Comparison of ENCODE assay signal across 21 mouse cellular contexts in the genomic region with DNA sequence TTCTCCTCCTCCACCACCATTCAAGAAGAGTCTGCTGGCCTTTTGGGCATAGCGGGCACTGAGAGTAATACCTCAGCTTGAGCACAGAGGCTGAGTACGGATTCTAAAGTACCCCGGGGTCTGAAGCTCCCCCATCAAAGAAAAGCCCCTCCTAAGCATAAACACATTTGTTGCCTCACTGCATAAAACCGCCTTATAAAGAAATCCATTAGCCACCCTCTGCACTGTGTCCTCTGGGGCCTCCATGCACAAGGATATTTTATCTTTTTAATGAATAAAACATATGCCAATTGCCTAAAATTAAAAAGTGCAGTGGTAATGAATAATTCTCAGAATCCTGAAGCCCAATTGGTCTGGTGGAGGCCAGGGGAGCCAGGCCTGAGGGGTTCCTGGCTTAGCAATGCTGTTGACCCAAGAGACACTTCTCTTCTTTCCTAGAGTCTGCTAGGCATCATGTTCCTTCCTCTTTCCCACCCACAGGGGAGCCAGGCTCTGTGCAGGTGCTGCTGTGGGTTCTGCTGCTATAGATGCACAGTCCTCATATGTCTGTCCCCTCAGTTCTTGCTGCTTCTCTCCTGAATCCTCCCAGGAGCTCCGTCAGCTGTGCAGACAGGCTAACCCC.
DNase-seq lines count a peak whose midpoint lies in the region; ATAC-seq and TF ChIP-seq lines count a peak whose summit lies in the region.
"Had no signal": no experiment of that assay in that cellular context is flagged by ENCODE, and none has a peak within 500 bp of the region (broad histone marks: within the 10 kb centered on the region; RNA-seq: fewer than 3 reads in every experiment).

No protein-coding gene starts in this region.

- no peaks in the 10 kb centered on the region for H3K36me3 ChIP-seq in heart, embryonic 11.5 days (ENCODE audit: control insufficient read depth, insufficient read depth, low read length)
- no peaks in the 10 kb centered on the region for H3K36me3 ChIP-seq in midbrain, embryonic 13.5 days
- no peaks in the 10 kb centered on the region for H3K36me3 ChIP-seq in midbrain, embryonic 10.5 days
- H3K36me3 ChIP-seq: embryonic facial prominence, embryonic 15.5 days; forebrain, embryonic 12.5 days; heart, embryonic 12.5 days; hindbrain, embryonic 10.5 days; intestine, embryonic 15.5 days had no signal

- WGBS in heart, embryonic 11.5 days (ENCODE audit: insufficient replicate concordance): 81% methylated on average over 5 of the region's 5 CpGs
- WGBS in midbrain, embryonic 13.5 days: 52% methylated on average over 5 of the region's 5 CpGs
- WGBS in midbrain, embryonic 10.5 days: 71% methylated on average over 5 of the region's 5 CpGs
- WGBS in olfactory bulb, adult 2 months: 69% methylated on average over 5 of the region's 5 CpGs

- H3K27ac ChIP-seq in heart, embryonic 11.5 days (ENCODE audit: low read depth, low read length): no peak overlapping the region
- no peak overlapping the region; the same call in 1 of the 2 replicates for H3K27ac ChIP-seq in midbrain, embryonic 13.5 days
- no peak overlapping the region for H3K27ac ChIP-seq in midbrain, embryonic 10.5 days (replicated peaks)
- 0 out of 2 replicates have a peak overlapping the region, but pooled peaks have one; percentile 4 for H3K27ac ChIP-seq in olfactory bulb, adult 2 months (ENCODE audit: insufficient read depth, low read depth, low read length)
- H3K27ac ChIP-seq: embryonic facial prominence, embryonic 15.5 days; forebrain, embryonic 12.5 days; heart, adult 2 months; hindbrain, embryonic 10.5 days; intestine, embryonic 15.5 days had no signal

- no peak for ATAC-seq in heart, embryonic 11.5 days (replicated peaks; ENCODE audit: insufficient number of reproducible peaks, low FRiP score, low TSS enrichment)
- ATAC-seq in midbrain, embryonic 13.5 days: peak; percentile 62
- ATAC-seq: intestine, embryonic 15.5 days had no signal

- no peak overlapping the region for H3K4me3 ChIP-seq in heart, embryonic 11.5 days (ENCODE audit: low read depth, low read length)
- no peak overlapping the region for H3K4me3 ChIP-seq in midbrain, embryonic 13.5 days (replicated peaks)
- no peak overlapping the region for H3K4me3 ChIP-seq in midbrain, embryonic 10.5 days
- H3K4me3 ChIP-seq in olfactory bulb, adult 2 months (ENCODE audit: insufficient read depth, low read depth, low read length): no peak overlapping the region
- H3K4me3 ChIP-seq: embryonic facial prominence, embryonic 15.5 days; erythroblast, embryonic 14.5 days; forebrain, embryonic 12.5 days; heart, adult 2 months; heart, embryonic 12.5 days; hindbrain, embryonic 10.5 days; intestine, embryonic 15.5 days had no signal

- no peak for TF ChIP-seq CTCF in brain, embryonic 14.5 days (IDR thresholded peaks at IDR 0.05; ENCODE audit: borderline replicate concordance, extremely low read depth, insufficient read depth, insufficient read length)
- TF ChIP-seq CTCF in olfactory bulb, adult 2 months (IDR thresholded peaks at IDR 0.05; ENCODE audit: insufficient read depth, low read depth, low read length): no peak

- TF ChIP-seq POLR2A in brain, embryonic 14.5 days (IDR thresholded peaks at IDR 0.05; ENCODE audit: borderline replicate concordance, extremely low read depth, insufficient read depth, insufficient read length, poor library complexity, severe bottlenecking): no peak
- TF ChIP-seq POLR2A in olfactory bulb, adult 2 months (IDR thresholded peaks at IDR 0.05; ENCODE audit: insufficient read depth, low read depth, low read length): no peak

- no peak overlapping the region for H3K9ac ChIP-seq in heart, embryonic 11.5 days (ENCODE audit: low read depth, low read length)
- no peak overlapping the region for H3K9ac ChIP-seq in midbrain, embryonic 13.5 days (replicated peaks)
- H3K9ac ChIP-seq: embryonic facial prominence, embryonic 15.5 days; forebrain, embryonic 12.5 days; heart, embryonic 12.5 days; intestine, embryonic 15.5 days had no signal

- no peak overlapping the region for H3K4me2 ChIP-seq in heart, embryonic 11.5 days
- no peak overlapping the region for H3K4me2 ChIP-seq in midbrain, embryonic 13.5 days (replicated peaks)
- H3K4me2 ChIP-seq: embryonic facial prominence, embryonic 15.5 days; forebrain, embryonic 12.5 days; heart, embryonic 12.5 days; intestine, embryonic 15.5 days had no signal

- no peaks in the 10 kb centered on the region for H3K9me3 ChIP-seq in heart, embryonic 11.5 days (replicated peaks; ENCODE audit: control insufficient read depth, low read length)
- no peaks in the 10 kb centered on the region for H3K9me3 ChIP-seq in midbrain, embryonic 13.5 days
- H3K9me3 ChIP-seq in midbrain, embryonic 10.5 days (replicated peaks): no peaks in the 10 kb centered on the region
- H3K9me3 ChIP-seq: embryonic facial prominence, embryonic 15.5 days; forebrain, embryonic 12.5 days; hindbrain, embryonic 10.5 days; intestine, embryonic 15.5 days had no signal

- H3K4me1 ChIP-seq in heart, embryonic 11.5 days (ENCODE audit: control insufficient read depth, insufficient read depth, low read length): no peaks in the 10 kb centered on the region
- peaks cover 8% of the 10 kb centered on the region; the same call in 1 of the 2 replicates for H3K4me1 ChIP-seq in midbrain, embryonic 13.5 days (replicated peaks)
- peaks cover 12% of the 10 kb centered on the region for H3K4me1 ChIP-seq in midbrain, embryonic 10.5 days
- H3K4me1 ChIP-seq in olfactory bulb, adult 2 months (ENCODE audit: control insufficient read depth, insufficient read depth, low read length): peaks cover 12% of the 10 kb centered on the region
- H3K4me1 ChIP-seq: embryonic facial prominence, embryonic 15.5 days; heart, embryonic 12.5 days; hindbrain, embryonic 10.5 days; intestine, embryonic 15.5 days had no signal

- peak; percentile 69 for DNase-seq in heart, adult 11 months
- DNase-seq in midbrain, embryonic 10.5 days (ENCODE audit: low spot score): no peak
- DNase-seq in brain, embryonic 14.5 days (ENCODE audit: low read depth): peak; percentile 28
- no peak for DNase-seq in layer of hippocampus, postnatal 36 days
- DNase-seq: adrenal gland, adult 2 months; adrenal gland, postnatal 25 days; cerebellum, adult 11 months; cerebellum, adult 8-10 months; cerebellum, postnatal 14 days; embryo, embryonic 11 days; gastrocnemius, postnatal 10 days; heart, adult 2 months had no signal

- no peaks in the 10 kb centered on the region for H3K27me3 ChIP-seq in heart, embryonic 11.5 days (ENCODE audit: control insufficient read depth, insufficient read depth, low read length)
- H3K27me3 ChIP-seq in midbrain, embryonic 13.5 days: no peaks in the 10 kb centered on the region
- H3K27me3 ChIP-seq in midbrain, embryonic 10.5 days (ENCODE audit: low read depth, poor library complexity, severe bottlenecking): no peaks in the 10 kb centered on the region
- H3K27me3 ChIP-seq: embryonic facial prominence, embryonic 15.5 days; forebrain, embryonic 12.5 days; heart, embryonic 12.5 days; intestine, embryonic 15.5 days had no signal

Comparison
In these comparisons a context has a peak if more than half of its experiments do, and no peak if none do; other contexts are left out.
1. DNase-seq: peak in heart, adult 11 months (single experiment) and brain, embryonic 14.5 days (single experiment); none in midbrain, embryonic 10.5 days (single experiment) and layer of hippocampus, postnatal 36 days (0 of 2).